Mouse (Mus musculus): ENCODE results near the gene Steap4. TPM values are rescaled to one million over a fixed set of nuclear protein-coding genes. Genes with fewer than 3 reads are reported as not detected.
"Not testable (repeated sequence)": the region's sequence is repeated elsewhere in the genome, so short reads cannot be mapped to it uniquely, and the experiment has no call there.

Gene Steap4
- 119 and 123 TPM in 2 replicates for total RNA-seq (2017)

GRCm38 (mm10) chr5:7960176-7960575 lies at the start of gene Steap4:
Gene Steap4 (plus strand): TSS chr5:7960457.
- ATAC-seq (ENCODE audit: extremely low read depth, insufficient number of reproducible peaks, low FRiP score, poor library complexity, severe bottlenecking): peak; percentile 31; the same call in 1 of the 2 replicates

DNA sequence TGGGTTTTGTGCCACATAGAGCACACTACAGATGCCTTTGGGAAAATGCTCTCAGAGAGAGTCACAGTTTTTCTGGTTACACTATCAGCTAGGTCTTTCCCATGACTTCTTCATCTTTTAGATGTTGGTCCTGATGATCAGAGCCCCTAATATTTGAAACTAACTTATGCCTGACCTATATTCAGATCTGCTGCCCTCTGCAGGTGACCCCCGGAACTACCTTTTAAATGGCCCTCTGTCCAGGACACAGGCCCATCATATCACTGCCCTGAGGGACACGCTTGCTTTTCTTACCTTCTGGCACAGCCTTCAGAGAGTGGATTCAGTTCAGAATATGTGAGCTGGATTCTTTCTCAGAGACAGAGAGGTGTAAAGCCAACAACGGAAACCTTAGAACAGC lies 48.3 kb upstream of the Steap4 start:
- no peak for ATAC-seq (ENCODE audit: extremely low read depth, insufficient number of reproducible peaks, low FRiP score, poor library complexity, severe bottlenecking)

DNA sequence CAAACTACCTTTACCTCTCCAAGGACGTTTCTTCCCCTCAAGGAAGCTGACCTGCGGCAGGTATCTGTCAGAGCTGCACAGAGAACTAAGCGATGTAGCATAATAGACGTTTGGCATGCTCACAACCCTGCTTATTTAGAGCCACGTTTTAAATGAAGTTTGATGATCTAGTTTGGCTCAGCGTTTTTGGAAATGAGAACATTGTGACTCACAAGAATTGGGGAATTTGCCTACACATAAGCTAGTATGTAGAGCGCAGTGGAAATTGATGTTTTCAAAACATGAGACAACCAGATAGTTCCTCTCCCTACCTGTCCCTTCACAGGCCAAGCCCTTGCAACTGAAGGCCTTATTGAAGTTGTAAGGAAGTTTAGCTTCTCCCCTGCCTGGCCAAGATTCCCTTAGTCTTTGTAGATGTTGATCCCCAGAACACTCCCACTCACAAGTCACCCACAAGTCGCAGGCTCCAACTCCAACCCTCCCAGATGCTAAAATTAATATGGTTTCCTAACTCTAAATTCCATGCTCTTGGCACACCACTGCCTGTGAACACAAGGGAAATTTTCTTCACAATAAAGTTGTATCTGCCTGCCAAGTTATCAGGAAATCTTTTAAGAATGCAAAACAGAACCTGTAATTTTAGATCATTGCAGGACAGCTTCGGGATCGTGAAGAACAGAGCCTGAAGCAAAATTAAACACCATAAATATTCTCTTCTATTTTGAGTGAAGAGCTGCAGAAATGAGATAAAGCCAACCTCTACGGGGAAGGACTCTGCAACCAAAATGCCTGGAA lies 42.6 kb upstream of the Steap4 start:
- ATAC-seq (ENCODE audit: extremely low read depth, insufficient number of reproducible peaks, low FRiP score, poor library complexity, severe bottlenecking): no peak

- no peak for ATAC-seq (ENCODE audit: extremely low read depth, insufficient number of reproducible peaks, low FRiP score, poor library complexity, severe bottlenecking)
Observed at GRCm38 (mm10) chr5:7918296-7918579, 42.0 kb upstream of the Steap4 start.

- ATAC-seq (ENCODE audit: extremely low read depth, insufficient number of reproducible peaks, low FRiP score, poor library complexity, severe bottlenecking): no peak
Observed at GRCm38 (mm10) chr5:7919681-7920080, 40.6 kb upstream of the Steap4 start.

GRCm38 (mm10) chr5:7922751-7923150 lies 37.5 kb upstream of the Steap4 start:
- no peak for ATAC-seq (ENCODE audit: extremely low read depth, insufficient number of reproducible peaks, low FRiP score, poor library complexity, severe bottlenecking)

DNA sequence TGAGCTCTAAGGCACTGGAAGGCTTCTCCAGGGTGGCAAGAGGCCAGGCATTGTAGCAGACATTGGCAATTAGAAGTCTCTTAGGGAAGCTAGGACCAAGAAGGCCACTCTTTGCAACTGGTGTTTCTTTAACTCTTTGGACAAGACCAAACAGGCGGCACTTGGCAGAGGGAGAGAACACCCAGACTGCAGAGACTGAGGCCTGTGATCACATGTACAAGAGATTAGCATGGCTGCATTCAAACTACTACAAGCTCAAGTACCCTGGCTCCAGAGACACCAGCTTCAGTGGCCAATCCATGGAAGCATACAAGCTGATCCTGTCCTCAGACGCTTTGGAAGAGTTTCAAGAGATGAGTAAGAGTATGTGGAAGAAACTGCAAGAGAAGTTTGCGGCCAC lies 36.6 kb upstream of the Steap4 start:
- ATAC-seq (ENCODE audit: extremely low read depth, insufficient number of reproducible peaks, low FRiP score, poor library complexity, severe bottlenecking): no peak

- no peak for ATAC-seq (ENCODE audit: extremely low read depth, insufficient number of reproducible peaks, low FRiP score, poor library complexity, severe bottlenecking)
Observed at GRCm38 (mm10) chr5:7932234-7933221, 27.7 kb upstream of the Steap4 start.

- ATAC-seq (ENCODE audit: extremely low read depth, insufficient number of reproducible peaks, low FRiP score, poor library complexity, severe bottlenecking): not testable (repeated sequence)
Observed at GRCm38 (mm10) chr5:7933495-7933894, 26.8 kb upstream of the Steap4 start.

GRCm38 (mm10) chr5:7933933-7934675 lies 26.2 kb upstream of the Steap4 start:
- no peak for ATAC-seq (ENCODE audit: extremely low read depth, insufficient number of reproducible peaks, low FRiP score, poor library complexity, severe bottlenecking)

GRCm38 (mm10) chr5:7954838-7955237 lies 5.4 kb upstream of the Steap4 start:
- no peak for ATAC-seq (ENCODE audit: extremely low read depth, insufficient number of reproducible peaks, low FRiP score, poor library complexity, severe bottlenecking)

DNA sequence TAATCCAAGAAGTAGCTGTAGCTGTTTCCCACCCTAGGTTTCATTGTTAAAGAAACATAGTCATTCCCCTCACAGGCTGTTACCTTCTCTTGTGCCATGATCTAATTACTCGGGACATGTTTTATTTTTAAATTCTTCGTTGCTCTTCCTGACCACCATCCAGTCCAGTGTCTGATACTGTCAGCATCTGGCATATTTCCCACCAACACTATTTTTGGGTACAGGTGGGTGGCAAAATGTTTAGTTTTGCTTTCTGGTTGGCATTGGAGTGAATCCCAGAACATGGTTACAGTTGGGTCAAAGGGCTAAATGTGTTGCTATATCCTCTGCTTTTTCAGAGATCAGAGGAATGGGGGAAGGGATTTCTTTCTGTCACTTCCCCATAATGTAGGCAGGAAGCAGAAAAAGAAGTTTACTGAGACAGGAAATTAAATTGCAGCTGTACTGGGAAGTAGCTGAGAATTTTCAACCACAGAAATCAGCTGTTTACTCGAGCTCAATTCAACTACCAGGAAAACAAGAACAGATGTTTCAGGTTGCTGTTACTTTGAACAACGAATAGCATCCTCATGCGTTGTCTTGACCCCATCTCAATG lies 4.8 kb upstream of the Steap4 start:
- no peak for ATAC-seq (ENCODE audit: extremely low read depth, insufficient number of reproducible peaks, low FRiP score, poor library complexity, severe bottlenecking)

DNA sequence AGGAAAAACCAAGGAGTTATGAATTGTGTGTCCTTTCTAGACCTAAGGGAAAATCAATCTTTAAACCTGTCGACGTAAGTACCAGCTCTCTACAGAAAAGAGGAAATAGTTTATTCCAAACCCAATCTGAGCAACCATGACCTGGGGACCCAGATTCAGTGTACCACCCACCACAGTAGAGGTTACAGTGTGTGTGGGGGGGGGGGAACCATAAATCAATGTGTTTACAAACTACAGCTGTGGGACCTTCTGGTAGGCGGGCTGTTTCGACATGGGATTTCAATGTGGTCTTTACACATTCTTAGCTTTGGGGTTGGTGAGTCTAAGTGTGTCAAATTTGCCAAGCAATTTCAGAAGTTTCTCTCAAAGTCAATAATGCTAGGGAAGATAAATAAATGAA lies 2.2 kb upstream of the Steap4 start:
- no peak for ATAC-seq (ENCODE audit: extremely low read depth, insufficient number of reproducible peaks, low FRiP score, poor library complexity, severe bottlenecking)

GRCm38 (mm10) chr5:7959286-7959685 lies 971 bp upstream of the Steap4 start:
- ATAC-seq (ENCODE audit: extremely low read depth, insufficient number of reproducible peaks, low FRiP score, poor library complexity, severe bottlenecking): no peak

- ATAC-seq (ENCODE audit: extremely low read depth, insufficient number of reproducible peaks, low FRiP score, poor library complexity, severe bottlenecking): no peak
Observed at GRCm38 (mm10) chr5:7961113-7961512, 856 bp downstream of the Steap4 start.

GRCm38 (mm10) chr5:7965281-7965680 lies 5.0 kb downstream of the Steap4 start:
- peak; percentile 55; the same call in 1 of the 2 replicates for ATAC-seq (ENCODE audit: extremely low read depth, insufficient number of reproducible peaks, low FRiP score, poor library complexity, severe bottlenecking)

DNA sequence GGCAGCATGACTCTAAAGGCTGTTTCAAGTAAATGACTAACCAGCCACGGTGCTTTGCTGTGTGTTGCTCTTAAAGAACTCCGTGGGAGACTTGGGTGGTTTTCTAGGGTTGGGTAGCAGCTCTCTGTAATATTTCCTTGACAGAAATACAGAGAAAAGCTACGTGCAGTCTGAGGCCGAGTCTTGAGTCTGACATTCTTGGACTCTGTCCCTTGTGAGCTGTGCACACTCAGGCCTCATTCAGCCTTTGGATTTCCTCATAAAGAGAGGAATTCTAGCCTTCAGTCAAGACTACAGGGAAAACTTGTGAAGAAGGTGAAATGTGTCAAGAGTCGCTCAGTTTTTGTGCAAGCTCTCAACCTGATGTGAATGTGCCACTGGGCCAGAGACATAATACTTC lies 7.9 kb downstream of the Steap4 start:
- no peak for ATAC-seq (ENCODE audit: extremely low read depth, insufficient number of reproducible peaks, low FRiP score, poor library complexity, severe bottlenecking)

DNA sequence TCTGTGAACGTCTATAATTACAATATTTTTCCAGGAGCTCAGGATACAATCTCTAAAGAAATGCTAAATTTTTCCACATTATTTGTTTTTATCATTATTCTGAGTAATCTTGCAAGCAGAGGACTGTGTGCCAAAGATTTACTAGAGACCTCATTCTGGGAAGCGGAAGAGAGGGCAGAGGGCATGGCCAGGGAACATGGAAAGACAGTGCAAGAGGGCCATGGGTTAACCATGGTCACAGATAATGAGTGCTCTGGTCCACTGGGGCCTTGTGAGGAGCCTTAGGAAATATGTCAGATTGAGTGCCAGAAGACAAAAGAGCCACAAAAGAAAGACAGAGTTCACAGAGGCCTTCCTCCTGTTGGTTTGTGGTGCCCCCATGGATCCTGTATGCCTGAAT lies 12.0 kb downstream of the Steap4 start:
- ATAC-seq (ENCODE audit: extremely low read depth, insufficient number of reproducible peaks, low FRiP score, poor library complexity, severe bottlenecking): no peak

All from neutrophil, adult 5-6 weeks (primary cell).